Mouse (Mus musculus): ENCODE measurements at regions not wholly inside any gene's neighbourhood (a gene's known extent, or its start where the extent isn't known, plus 50 kb on each side); places are given as distances from the start of the nearest gene placed in this dataset.

DNA sequence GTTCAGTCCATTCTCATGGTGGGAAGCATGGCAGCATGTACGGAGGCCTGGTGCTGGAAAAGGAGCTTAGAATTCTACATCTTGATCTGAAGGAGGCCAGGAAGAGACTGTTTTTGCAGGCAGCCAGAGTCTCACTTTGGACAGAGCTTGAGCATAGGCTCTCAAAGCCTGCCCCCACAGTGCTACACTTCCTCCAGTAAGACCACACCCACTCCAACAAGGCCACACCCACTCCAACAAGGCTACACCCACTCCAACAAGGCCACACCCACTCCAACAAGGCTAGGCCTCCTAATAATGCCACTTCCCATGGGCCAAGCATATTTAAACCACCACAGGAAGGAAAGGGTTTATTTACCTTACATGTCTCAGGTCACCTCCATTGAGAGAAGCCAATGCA is 121.0 kb downstream of the Dyrk2 start:
- TF ChIP-seq CTCF (conservative IDR thresholded peaks at IDR 0.05 in 1 of 2, IDR thresholded peaks at IDR 0.05 in 1 of 2; ENCODE audit: low read depth in 2 of 2, low read length in 2 of 2) (no peak), JUND (conservative IDR thresholded peaks at IDR 0.05; ENCODE audit: low read depth, low read length) (no peak), POLR2A (IDR thresholded peaks at IDR 0.05; ENCODE audit: low read depth, low read length) (no peak), MAFK (IDR thresholded peaks at IDR 0.05; ENCODE audit: insufficient replicate concordance, low read length) (no peak), USF1 (IDR thresholded peaks at IDR 0.05; ENCODE audit: low read depth, low read length) (no peak)
